Mouse (Mus musculus): Measurements from ENCODE around the gene Ethe1.
"Not testable (repeated sequence)": the region's sequence is repeated elsewhere in the genome, so short reads cannot be mapped to it uniquely, and the experiment has no call there.

Ethe1 gene

GRCm38 (mm10) chr7:24617763-24618162, 30.4 kb downstream of the Ethe1 start:
- no peak for DNase-seq

GRCm38 (mm10) chr7:24618374-24618773, 31.0 kb downstream of the Ethe1 start:
- DNase-seq, result not testable (repeated sequence)

- no peak for DNase-seq
Observed at GRCm38 (mm10) chr7:24619671-24620397, 32.5 kb downstream of the Ethe1 start.

GRCm38 (mm10) chr7:24621193-24621592, 33.9 kb downstream of the Ethe1 start:
- DNase-seq, result no peak

GRCm38 (mm10) chr7:24622967-24623366, 35.6 kb downstream of the Ethe1 start:
- no peak for DNase-seq

GRCm38 (mm10) chr7:24628685-24629610, 41.6 kb downstream of the Ethe1 start:
- peak; percentile 85 for DNase-seq

GRCm38 (mm10) chr7:24629672-24630071, 42.3 kb downstream of the Ethe1 start:
- no peak for DNase-seq

- no peak for DNase-seq
Observed at GRCm38 (mm10) chr7:24630116-24630880, 43.0 kb downstream of the Ethe1 start.

- DNase-seq, result no peak
Observed at GRCm38 (mm10) chr7:24636264-24636663, 48.9 kb downstream of the Ethe1 start, which contains the start of gene Lypd3. Gene Lypd3 (plus strand): TSS chr7:24636550.

GRCm38 (mm10) chr7:24637046-24637445, 49.7 kb downstream of the Ethe1 start:
- no peak for DNase-seq

- DNase-seq, result peak; percentile 57
Observed at GRCm38 (mm10) chr7:24638026-24638856, 50.9 kb downstream of the Ethe1 start.

- no peak for DNase-seq
Observed at GRCm38 (mm10) chr7:24640450-24640849, 53.1 kb downstream of the Ethe1 start.

- DNase-seq, result peak; percentile 75
Observed at GRCm38 (mm10) chr7:24642491-24642890, 55.1 kb downstream of the Ethe1 start.

- no peak for DNase-seq
Observed at GRCm38 (mm10) chr7:24644492-24644891, 57.1 kb downstream of the Ethe1 start.

- no peak for DNase-seq
Observed at GRCm38 (mm10) chr7:24644996-24645395, 57.7 kb downstream of the Ethe1 start.

GRCm38 (mm10) chr7:24646486-24646885, 59.1 kb downstream of the Ethe1 start:
- DNase-seq, result no peak

GRCm38 (mm10) chr7:24653681-24654080, 66.3 kb downstream of the Ethe1 start:
- DNase-seq, result peak; percentile 74
